Mouse (Mus musculus) E14TG2a.4 (cell line): ENCODE results near the gene Rsph3b.
"Not testable (repeated sequence)": the region's sequence is repeated elsewhere in the genome, so short reads cannot be mapped to it uniquely, and the experiment has no call there.

Experiments
- H3K27me3 ChIP-seq: 2 replicates; pipeline ENCODE4 v1.6.1; 2014; ENCODE audit warnings: low read length, control low read depth; ENCODE audit not compliant: insufficient read depth
- H3K36me3 ChIP-seq: 2 replicates; pipeline ENCODE4 v1.6.1; 2014; ENCODE audit warnings: low read length, control low read depth; ENCODE audit not compliant: insufficient read depth
- H3K4me1 ChIP-seq: replicated peaks from 2 replicates; pipeline ENCODE4 v1.6.1; 2014; ENCODE audit warnings: low read depth, low read length, control low read depth
- H3K4me3 ChIP-seq: replicated peaks from 2 replicates; pipeline ENCODE4 v1.5.1; 2014; ENCODE audit warnings: mild to moderate bottlenecking, low read length
- H3K9me3 ChIP-seq: 2 replicates; pipeline ENCODE4 v1.6.1; 2014; ENCODE audit warnings: low read length, control low read depth
- CTCF ChIP-seq: conservative IDR thresholded peaks from 2 replicates; pipeline ENCODE4 v1.5.1; 2014; ENCODE audit warnings: low read length

Rsph3b gene

DNA sequence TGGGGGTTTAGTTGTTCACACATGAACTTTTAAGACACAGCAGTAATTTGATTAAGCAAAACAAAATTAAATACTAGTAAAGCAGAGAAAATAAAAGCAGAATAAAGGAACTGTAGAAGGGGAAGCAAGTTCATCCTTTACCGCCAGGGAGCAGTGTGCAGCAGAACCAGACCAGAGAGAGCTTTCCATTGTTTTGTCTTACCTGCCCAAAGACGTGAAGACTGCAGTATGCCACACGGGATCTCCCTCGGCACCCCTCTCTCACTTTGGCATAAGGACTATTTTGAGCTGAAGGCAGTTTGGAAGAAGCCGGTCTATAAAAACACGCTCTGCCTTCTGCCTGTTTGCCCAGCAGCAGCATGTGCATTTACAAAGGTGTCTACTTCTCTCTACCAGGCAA lies 16.9 kb upstream of the Rsph3b start:
- not testable (repeated sequence) for H3K36me3 ChIP-seq, H3K4me3 ChIP-seq, H3K27me3 ChIP-seq, H3K9me3 ChIP-seq, H3K4me1 ChIP-seq
- TF ChIP-seq CTCF, result 0 out of 2 replicates have a peak, but pooled peaks have one; percentile 22

DNA sequence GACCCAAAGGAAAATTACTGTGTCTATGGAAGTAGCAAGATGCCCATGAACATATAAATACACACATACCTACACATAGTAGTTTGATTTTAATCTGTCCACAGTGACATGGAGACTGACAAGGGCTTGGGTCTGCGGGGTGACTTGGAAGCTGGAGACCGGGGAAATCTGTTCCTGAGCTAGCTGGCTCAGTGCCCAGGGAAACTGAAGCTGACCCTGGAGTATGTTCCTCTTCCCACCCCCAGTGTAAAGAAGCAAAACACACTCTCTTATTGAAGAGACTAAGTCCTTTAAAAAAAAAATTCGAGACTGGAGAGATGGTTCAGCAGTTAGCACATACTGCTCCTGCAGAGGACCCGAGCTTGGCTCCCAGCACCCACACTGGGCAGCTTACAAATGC lies 14.5 kb upstream of the Rsph3b start:
- H3K4me1 ChIP-seq, H3K9me3 ChIP-seq, H3K4me3 ChIP-seq, H3K27me3 ChIP-seq, H3K36me3 ChIP-seq: not testable (repeated sequence)

DNA sequence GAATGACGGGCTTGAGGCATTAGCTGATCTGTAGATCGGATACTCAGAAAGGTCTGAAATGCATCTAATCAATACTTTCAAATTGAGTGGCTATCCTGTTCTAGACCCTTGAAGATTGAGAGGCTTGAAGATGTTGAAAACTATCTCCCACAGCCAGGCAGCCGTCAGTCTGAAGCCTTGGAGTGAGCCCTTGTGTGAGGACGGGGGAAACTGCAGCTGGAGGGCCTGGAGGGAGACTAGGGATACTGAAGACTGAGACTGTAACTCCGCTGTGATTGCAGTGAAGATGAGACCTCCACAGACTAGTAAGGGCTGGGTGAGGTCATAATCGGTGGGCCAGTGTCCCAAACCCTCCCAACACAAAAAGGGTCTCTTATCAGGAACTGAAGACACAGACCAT lies 13.9 kb upstream of the Rsph3b start:
- H3K4me1 ChIP-seq, H3K4me3 ChIP-seq, H3K9me3 ChIP-seq, H3K27me3 ChIP-seq, H3K36me3 ChIP-seq: not testable (repeated sequence)

DNA sequence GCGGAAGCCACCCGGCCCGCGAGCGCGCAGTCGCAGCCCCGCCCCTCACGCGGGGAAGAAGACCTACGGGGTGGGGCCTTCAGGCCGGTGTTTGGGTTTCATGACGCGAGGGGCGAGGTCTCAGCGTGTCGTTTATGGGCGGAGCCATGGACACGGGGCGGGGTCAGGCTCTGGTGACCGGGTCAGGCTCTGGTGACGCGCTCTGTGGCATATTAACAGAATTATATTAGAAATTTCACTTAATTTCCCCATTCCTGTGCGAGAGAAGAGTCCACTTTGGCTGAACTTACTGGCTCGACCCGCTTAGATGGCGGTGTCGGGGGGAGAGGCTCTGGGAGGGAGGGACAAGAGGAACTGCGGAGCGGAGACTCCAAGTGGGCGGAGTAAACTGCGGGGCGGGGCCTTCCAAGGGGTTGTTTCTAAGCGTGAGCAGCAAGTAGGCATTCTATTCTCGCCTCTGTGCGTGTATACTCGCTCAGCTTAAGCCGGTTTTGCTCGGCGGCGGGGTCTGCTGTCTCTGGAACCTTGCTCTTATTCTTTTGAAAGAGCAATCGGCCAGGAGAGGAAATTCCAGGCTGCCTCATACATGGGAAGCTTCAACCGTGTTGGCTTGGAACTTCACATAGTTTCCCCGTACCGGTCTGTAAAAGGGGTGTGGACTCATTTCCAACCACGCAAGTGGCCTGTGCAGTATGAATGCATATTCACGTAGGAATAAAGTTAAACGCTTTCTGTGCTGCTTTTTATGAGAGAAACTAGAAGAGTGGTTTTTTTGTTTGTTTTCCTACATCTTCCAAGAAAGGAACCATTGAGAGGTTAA lies 12.9 kb upstream of the Rsph3b start:
- not testable (repeated sequence) for H3K4me1 ChIP-seq, H3K36me3 ChIP-seq, H3K9me3 ChIP-seq, H3K27me3 ChIP-seq
- H3K4me3 ChIP-seq, result peak overlapping the region; percentile 53; the same call in 1 of the 2 replicates

DNA sequence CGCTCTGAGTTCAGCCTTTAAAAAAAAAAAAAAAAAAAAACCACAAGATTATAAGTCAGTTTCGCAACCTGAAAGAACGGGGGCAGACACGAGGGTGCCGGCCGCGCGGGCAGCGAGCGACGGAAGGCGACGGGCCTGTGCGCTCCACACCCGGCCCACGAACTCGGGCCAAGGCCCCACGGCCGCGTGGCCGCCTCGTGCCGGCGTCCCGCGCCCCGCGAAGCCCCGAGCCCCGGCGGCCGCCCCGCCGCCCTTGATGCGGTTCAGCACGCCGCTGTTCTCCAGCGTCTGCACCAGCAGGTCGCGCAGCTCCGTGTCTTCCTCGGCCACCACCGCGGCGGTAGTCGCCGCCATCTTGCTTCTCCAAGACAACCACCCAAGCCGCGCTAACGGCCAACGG lies 12.3 kb upstream of the Rsph3b start, which contains the start of gene Tagap1:
TSS of gene Tagap1 (minus strand) at position 381 of the 400 bp plus-strand sequence.
- H3K9me3 ChIP-seq, H3K4me1 ChIP-seq, H3K36me3 ChIP-seq, H3K27me3 ChIP-seq: not testable (repeated sequence)
- peak within 1 kb of the TSS; percentile 53; the same call in 1 of the 2 replicates for H3K4me3 ChIP-seq

DNA sequence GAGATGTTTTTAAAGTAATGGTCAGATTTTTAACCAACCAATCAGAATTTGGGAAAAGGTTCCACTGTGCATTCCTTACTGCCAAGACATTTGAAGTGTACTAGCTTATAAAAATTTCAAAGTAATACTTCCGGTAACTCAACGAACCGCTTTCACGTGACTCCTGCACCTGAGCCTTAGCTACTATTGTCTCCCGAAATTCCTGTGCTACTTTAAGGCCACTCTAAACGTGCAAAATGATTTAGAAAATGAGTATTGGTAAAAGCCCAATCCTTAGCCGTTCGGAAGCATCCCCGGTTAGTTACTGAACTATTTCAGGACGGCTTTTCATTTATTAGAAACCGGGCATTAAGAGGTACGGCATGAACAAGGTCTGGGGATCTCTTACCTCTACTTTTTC lies 11.9 kb upstream of the Rsph3b start:
- not testable (repeated sequence) for H3K36me3 ChIP-seq, H3K27me3 ChIP-seq, H3K9me3 ChIP-seq, H3K4me1 ChIP-seq, H3K4me3 ChIP-seq

DNA sequence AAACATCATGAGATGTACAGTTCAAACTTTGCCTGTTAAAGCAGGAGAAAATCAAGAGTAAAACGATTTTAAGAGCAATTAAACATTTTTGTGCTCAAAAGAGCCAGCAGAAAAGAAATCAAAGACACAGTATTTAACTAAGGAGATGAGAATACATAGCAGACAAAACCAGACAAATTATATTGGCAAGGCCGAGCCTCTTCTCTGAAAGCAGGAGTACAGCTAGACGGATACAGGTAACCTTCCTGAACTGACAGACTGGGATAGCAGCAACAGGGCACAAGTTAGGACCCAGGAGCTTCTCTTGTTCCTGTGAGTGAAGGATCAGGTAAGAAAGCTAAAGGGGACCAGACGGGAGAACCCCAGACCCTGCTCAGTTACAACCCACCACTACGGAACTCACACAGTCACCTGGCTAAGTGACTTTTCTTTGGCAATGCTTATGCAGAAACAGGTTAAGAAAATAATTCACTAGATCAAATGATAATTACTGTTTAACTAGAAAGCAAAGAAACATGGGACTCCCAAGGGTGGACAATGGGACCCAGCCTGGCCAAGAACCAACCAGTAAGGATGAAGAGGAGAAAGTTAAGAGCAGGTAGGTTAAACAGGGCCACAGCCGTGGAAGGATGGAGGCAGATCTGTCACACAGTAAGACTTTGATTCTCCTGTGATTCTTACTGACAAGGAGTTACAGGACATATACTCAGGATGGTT lies 11.2 kb upstream of the Rsph3b start:
- not testable (repeated sequence) for H3K27me3 ChIP-seq, H3K4me1 ChIP-seq, H3K9me3 ChIP-seq, H3K36me3 ChIP-seq
- 0 out of 2 replicates have a peak overlapping the region, but pooled peaks have one; percentile 48 for H3K4me3 ChIP-seq

DNA sequence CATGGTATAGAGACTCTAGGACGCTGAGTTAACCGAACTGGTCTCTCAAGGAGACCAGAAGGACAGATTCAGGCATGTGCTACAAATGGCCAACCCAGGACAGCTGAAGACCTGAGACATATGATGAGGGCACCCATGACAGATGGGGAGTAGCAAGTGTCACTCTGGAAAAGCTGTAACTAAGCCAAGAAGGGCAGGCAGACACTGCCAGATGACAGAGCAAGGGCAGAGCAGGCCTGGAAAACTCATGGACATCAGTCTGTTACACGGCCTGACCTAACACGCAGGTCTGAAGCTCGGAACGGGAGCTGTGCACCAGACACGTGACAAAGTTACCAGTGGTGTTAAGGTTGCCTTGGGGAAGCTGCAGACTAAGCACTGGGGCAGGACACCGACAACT lies 10.4 kb upstream of the Rsph3b start:
- H3K9me3 ChIP-seq, result not testable (repeated sequence)

DNA sequence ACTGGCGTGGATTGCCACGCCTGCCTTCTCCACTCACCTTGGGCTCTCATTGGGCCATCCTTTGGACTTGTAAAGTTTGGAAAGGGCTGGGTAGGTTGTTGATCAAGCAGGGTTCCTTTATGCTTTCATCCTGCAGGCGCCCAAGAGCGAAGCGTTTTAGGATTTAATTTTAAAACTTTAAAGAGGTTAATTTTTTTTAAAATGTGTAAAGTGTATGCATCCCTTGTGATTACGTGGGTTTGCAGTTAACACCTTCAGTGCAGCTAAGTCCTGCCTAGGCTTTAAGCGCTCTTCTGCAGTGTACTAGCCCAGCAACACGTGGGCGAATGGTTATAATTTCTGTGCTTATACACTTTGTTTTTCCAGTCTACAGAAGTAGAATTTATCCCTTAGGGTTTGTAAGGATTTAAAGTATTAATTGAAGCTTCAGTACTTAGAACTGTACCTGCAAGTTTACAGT lies 317 bp upstream of the Rsph3b start:
- H3K27me3 ChIP-seq, H3K9me3 ChIP-seq, H3K36me3 ChIP-seq, H3K4me1 ChIP-seq: not testable (repeated sequence)
- peak overlapping the region; percentile 77 for H3K4me3 ChIP-seq

More for the DNA sequence above, 10.4 kb upstream of the Rsph3b start:
- not testable (repeated sequence) for H3K4me3 ChIP-seq, H3K27me3 ChIP-seq, H3K36me3 ChIP-seq, H3K4me1 ChIP-seq

DNA sequence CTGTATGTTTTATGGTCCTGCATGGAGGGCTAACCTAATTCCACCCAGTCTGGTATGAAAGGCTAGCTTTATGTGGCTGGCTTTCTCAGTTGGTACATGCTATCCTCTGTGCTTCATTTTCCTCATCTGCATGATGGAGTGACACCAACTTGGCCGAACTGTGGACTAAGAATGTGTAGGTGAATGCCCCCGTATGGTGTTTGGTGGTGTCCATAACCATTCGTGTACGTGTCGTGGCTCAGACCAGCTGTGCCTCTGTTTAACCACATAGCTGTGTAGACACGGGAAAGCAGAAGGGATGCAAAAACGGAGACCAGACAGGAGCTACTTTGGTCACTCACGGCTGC lies 872 bp downstream of the Rsph3b start:
- not testable (repeated sequence) for H3K4me1 ChIP-seq, H3K36me3 ChIP-seq, H3K27me3 ChIP-seq, H3K9me3 ChIP-seq
- H3K4me3 ChIP-seq, result peak overlapping the region; percentile 77; the same call in 1 of the 2 replicates

DNA sequence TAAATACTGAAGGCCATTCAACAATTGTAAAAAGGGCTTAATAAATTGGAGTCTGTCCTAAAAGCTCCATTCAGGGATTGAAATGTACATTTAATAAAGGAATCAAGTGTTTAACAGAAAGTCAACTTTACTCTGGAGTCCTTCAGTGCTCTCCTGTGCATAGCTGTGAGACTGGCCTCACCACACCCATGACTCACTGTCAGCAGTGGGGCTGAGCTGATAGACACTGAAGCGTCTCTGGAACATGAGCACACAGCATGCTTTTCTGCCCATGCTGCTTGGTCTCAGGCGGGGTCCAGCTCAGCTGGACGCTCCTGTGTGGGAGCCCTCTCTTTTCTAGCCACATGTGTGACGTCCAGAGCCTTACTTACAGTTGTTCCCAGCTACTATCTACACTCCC lies 5.9 kb downstream of the Rsph3b start:
- not testable (repeated sequence) for H3K4me1 ChIP-seq, H3K9me3 ChIP-seq, H3K36me3 ChIP-seq, H3K4me3 ChIP-seq, H3K27me3 ChIP-seq

DNA sequence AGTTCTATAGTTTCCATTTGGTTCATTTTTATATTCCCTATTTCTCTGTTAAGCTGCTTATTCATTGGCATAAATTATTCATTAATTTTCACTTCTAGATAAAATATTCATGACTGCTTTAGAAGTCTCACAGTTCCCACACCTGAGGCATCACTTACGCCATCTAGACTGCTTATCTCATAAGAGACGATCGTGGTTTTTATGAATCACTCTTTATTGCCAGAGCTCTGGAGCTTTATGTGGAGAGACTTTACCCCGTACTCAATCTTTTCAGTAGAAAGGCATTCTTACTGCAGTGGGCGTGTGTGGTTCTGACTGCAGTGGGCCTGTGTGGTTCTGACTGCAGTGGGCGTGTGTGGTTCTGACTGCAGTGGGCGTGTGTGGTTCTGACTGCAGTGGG lies 16.9 kb downstream of the Rsph3b start:
- H3K9me3 ChIP-seq, result peaks cover 11% of the 10 kb centered on the region; the same call in 1 of the 2 replicates
- not testable (repeated sequence) for H3K36me3 ChIP-seq, H3K4me1 ChIP-seq, H3K27me3 ChIP-seq, H3K4me3 ChIP-seq

DNA sequence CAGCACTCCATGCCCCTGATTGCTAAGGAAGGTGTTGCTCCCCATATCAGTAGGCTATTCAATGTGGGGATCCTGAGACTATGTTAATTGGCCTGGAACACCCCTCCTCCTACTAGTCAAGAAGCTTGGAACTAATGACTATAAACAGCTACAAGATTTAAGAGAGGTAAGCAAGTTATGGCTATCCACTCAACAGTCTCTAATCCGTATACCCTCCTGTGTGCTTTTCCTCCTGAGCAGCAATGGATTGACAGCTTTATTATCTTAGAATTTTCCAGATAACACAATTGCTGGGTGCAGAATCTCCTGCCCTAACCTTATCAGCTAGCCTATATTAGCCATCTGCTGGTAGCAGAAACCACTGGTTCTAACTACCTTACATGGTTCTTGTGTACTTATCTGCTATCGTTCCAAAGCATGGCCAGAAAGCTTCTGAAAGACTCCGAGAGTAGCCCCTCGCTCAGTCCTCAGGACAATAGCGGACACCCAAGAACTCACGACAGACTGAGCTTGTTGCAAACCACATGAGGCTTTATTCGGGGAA lies 28.1 kb downstream of the Rsph3b start:
- H3K27me3 ChIP-seq, H3K4me3 ChIP-seq, H3K36me3 ChIP-seq, H3K4me1 ChIP-seq, H3K9me3 ChIP-seq: not testable (repeated sequence)

DNA sequence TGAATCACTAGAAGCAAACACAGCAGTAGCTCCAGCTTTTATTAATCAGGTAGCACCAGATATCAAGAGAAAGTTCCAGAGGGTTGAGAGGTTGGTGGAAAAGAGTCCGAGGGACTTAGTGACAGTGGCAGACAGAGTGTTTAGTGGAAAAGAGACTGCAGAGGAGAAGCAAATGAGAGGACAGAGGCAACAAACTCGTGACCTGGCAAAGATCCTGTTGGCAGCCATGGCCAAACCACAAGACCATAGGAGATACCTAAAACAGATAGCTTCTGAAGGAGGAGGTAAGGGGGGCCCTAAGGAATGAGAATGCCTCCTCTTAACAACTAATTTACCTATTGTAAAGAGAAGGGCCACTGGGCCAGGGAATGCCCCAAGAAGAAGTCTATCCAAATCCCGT lies 29.1 kb downstream of the Rsph3b start:
- not testable (repeated sequence) for H3K27me3 ChIP-seq, H3K4me1 ChIP-seq, H3K4me3 ChIP-seq, H3K36me3 ChIP-seq, H3K9me3 ChIP-seq
